Mouse (Mus musculus): ENCODE data around the gene Gm11114.
A peak's percentile ranks its signal among the peaks of the same experiment; 100 is the strongest.

Gm11114 gene

GRCm38 (mm10) chr9:85312473-85312872 is at the start of gene Gm11114:
Gene Gm11114 (plus strand): TSS chr9:85312773.
- DNase-seq (ENCODE audit: extremely low spot score, low read depth, low spot score), result no peak

GRCm38 (mm10) chr9:85266847-85267246 is 45.7 kb upstream of the Gm11114 start:
- no peak for DNase-seq (ENCODE audit: extremely low spot score, low read depth, low spot score)

DNA sequence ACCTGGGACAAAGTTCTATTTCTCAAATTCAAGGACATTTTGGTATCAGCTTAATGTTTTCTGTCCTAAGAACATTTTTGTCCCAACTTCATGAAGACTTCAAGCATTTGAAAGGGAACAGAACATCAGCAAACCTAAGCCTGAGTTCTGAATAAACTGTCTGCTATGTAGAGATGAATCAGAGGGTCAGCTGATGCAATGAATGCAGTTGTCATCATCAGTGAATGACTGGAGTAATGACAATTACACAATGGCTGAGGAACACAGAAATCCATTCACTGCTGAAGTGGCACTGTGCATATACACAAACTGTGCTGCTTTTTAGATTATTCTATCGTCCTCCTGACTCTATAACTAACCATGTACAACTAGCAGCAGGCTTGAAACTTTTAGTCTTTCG is 38.5 kb upstream of the Gm11114 start:
- no peak for DNase-seq (ENCODE audit: extremely low spot score, low read depth, low spot score)

DNA sequence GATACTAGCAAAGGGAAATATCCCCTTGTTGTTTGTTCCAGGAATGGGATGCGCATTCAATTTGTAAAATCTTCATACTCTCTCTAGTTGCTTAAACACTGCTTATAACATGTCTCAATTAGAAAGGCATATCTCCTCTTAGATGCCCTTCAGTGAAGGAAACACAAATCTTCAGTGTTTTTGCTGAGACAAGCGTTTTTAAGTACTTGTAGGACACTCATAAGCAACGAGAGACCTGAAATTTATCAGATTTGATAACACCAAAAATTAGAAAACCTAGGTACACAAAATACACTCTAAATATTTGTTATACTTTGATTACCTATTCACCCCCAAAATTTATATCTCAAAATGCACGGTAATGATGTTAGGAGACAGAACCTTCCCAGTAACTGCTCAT is 9.7 kb upstream of the Gm11114 start:
- DNase-seq (ENCODE audit: extremely low spot score, low read depth, low spot score), result no peak

GRCm38 (mm10) chr9:85303378-85303777 is 9.2 kb upstream of the Gm11114 start:
- DNase-seq (ENCODE audit: extremely low spot score, low read depth, low spot score), result no peak

DNA sequence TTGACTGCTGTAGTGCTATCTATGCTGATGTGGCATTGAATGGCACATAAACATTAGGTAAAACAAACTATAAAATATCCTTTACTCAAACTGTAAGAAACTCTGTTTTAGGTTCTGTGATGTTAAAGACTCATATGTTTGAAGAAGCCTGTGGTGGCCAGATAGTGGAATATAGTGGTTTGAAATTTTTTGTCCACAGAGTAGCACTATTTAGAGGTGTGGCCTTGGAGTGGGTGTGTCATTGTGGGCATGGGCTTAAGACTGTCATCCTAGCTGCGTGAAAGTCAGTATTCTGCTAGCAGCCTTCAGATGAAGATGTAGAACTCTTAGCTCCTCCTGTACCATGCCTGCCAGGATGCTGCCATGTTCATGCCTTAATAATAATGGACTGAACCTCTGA is 3.5 kb downstream of the Gm11114 start:
- no peak for DNase-seq (ENCODE audit: extremely low spot score, low read depth, low spot score)

DNA sequence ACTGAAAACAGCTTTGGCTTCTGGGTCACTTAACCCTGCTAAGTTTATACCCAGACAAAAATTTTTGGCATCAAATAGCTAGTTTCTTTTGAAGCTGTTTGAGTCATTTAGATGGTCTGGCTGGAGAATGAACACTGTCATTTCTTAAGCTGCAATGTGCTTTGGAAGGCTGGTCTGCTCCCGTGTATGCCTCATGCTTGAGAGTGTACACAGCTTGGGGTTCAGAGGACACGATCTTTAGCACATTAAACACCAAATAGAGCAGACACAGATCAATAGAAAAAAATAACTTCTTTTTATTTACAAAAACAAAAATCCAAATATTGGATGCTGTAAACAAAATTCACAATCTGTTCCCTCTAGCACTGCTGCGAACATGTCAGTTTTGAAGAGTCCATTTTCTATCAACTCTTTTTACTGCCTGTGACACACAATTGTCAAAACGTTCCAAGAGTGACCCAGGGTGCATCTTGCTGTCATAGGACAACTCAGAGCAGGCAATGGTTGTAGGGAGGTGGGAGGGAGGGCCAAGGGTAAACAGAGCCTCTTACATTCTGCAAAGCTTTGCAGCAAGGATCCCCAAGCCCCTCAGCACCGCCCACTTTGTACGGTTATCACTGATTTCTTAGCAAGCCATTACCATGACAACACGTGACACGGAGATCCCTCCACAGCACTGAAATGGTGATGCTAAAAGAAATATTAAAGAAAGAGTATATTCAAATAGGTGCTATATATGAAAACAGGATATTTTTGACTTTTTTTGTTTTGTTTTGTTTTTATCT is 7.8 kb downstream of the Gm11114 start:
- no peak for DNase-seq (ENCODE audit: extremely low spot score, low read depth, low spot score)

- DNase-seq (ENCODE audit: extremely low spot score, low read depth, low spot score), result no peak
These were observed 11.7 kb downstream of the Gm11114 start for GRCm38 (mm10) chr9:85324158-85324875.

- no peak for DNase-seq (ENCODE audit: extremely low spot score, low read depth, low spot score)
These were observed 12.8 kb downstream of the Gm11114 start for GRCm38 (mm10) chr9:85325201-85325868.

GRCm38 (mm10) chr9:85326292-85327241 is 14.0 kb downstream of the Gm11114 start:
- DNase-seq (ENCODE audit: extremely low spot score, low read depth, low spot score), result no peak

DNA sequence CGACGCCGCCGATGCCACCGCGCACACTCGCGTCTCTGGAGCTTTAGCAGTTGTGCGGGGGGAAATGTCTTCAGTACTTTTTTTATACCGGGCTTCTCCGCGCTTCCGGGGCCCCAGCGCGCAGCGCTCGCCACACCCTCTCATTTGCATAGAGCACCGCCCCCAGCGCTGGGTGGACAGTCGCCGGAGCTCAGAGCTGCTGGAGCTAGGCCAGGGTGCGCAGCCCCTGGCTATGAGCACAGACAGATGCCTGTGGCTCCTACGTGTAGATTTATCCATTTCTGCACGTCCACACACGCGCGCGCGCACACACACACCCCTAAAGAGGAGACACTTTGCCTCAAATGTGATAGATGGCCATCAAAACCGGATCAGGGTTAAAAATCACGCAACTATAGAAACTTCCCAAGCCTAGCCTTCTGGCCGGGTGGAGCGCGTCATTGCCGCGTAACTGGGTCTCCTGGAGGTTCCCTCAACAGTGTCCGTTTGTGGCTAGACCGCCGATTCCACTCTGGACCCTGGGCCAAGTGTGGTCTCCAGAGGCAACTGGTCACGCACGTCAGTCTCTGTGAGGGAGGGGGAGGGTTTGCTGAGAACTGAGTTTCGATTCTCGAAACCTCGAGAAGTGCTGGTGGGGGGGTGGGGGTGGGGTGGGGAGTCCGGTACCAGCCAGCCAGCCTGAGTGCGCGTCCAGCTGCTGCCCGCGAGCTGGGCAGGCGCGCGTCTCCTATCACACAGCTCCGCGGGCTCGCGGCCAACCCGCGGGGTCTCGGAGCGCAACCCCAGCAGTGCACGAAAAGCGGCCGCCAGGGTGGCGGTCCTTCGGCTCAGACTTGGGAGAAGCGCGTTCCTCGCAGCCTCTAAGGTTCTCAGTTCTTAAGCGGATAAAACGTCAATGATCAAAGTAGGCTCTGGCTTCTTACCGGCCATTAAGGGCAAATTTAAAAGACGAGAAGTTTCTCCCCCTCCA is 15.0 kb downstream of the Gm11114 start, which contains the start of gene Tent5a:
Gene Tent5a (minus strand): TSS at position 107 of the 970 bp plus-strand sequence.
- DNase-seq (ENCODE audit: extremely low spot score, low read depth, low spot score), result no peak

- peak; percentile 69 for DNase-seq (ENCODE audit: extremely low spot score, low read depth, low spot score)
These were observed 15.7 kb downstream of the Gm11114 start for GRCm38 (mm10) chr9:85328259-85328658.

DNA sequence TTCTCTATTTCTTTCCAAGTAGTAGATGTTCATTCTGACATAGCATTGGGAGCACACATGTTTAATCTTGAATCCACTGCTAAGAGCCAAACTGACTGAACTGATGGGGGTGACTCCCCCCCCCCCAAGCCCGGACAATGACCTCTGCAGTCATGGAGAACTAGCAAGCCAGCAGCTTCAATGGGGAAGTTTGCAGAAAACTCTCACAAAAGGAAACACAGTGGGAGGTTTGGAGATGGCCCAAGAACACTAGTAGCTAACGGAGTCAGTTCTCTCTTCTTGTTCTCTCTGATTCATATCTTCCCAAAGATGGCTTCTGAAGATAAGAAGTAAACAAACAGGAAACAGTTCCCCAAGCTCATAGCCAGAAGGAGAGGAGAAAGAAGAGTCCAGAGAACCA is 18.9 kb downstream of the Gm11114 start:
- no peak for DNase-seq (ENCODE audit: extremely low spot score, low read depth, low spot score)

DNA sequence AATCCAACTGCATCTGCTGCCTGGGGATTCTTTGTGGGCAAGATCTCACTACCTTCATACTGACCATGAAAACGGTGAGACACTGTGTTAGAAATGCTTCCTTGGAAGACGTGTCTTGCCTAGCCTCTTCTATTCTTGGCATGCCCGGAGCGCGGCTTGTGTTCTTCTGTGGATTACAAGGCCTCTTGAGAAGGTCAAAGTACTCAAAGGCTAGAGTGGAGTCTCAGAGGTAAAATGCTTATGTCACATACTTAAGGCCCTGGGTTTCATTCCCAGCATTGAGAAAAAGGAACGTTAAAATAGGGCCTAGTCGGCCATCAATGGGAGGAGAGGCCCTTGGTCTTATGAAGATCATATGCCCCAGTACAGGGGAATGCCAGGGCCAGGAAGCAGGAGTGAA is 23.5 kb downstream of the Gm11114 start:
- DNase-seq (ENCODE audit: extremely low spot score, low read depth, low spot score), result no peak

- DNase-seq (ENCODE audit: extremely low spot score, low read depth, low spot score), result no peak
These were observed 27.7 kb downstream of the Gm11114 start for GRCm38 (mm10) chr9:85340303-85340702.

DNA sequence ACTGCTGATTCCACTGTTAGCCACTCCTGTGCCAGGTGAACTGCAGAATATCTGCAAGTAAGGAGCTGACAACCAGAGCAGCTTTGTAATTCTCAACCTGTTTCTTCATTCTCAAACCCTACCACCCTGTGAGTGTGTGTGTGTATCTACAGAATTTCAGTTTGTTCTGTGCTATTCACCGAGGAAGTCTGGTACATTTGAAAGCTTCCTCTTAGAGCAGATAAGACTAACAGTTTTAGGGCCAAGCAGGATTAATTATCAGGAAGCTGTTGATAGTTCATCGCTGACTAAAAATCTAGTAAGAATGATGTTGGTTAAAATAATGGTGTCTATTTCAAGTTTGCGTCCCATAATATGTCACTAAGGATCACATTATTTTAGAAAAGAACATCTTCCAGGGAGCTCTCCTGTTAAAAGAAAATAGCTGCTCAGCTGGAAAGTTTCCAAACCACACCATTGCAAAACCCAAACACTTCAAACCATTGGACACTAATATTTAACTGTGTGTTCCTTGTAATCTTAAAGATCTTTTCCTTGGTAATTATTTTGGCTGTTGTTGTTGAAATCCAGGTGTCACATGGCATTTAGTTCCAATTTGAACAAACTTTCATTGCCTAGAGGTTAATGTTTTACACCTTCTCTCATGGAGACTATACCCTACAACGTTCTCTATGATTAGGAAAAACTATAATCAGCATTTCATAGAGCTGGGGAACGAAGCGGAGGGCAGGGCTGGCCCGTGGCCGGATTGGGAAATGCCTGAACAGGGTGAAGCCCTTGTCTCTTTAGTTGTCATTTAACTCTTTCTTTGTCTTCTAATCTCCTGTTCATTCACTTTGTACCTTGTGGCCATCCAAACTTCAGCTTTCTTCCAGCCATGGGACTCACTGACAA is 30.6 kb downstream of the Gm11114 start:
- DNase-seq (ENCODE audit: extremely low spot score, low read depth, low spot score), result no peak

DNA sequence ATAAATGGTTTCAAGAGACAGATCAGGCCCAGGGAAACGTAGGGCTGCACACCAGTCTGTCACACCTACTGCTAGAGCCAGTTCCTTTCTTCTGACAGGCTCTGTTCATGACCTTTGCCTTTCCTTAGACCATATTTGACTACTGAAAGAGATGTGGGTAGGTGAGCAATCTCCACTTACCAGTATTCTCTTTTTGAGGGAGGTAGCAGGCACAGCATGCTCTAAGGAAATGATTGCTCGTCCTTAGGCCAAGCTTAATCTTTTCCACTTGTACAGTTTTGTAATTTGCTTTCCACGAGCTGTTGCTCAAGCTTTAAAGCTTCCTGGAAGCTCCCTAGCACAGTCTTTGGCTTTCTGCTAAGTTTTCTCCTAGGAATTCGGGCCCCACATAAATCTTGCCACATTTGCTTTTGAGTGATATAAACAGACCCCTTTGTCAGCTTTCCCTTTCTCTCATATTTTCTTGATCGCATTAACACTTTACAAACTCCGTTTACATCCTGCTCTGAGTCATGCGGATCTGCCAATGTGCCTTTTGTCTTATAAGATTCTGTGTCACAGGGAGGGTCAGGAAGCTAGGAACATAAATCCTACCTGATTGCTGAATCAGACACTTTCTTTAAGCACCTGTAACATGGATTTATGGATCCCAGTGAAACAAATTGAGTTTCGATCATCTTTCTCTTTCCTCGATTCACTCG is 35.4 kb downstream of the Gm11114 start:
- DNase-seq (ENCODE audit: extremely low spot score, low read depth, low spot score), result no peak

DNA sequence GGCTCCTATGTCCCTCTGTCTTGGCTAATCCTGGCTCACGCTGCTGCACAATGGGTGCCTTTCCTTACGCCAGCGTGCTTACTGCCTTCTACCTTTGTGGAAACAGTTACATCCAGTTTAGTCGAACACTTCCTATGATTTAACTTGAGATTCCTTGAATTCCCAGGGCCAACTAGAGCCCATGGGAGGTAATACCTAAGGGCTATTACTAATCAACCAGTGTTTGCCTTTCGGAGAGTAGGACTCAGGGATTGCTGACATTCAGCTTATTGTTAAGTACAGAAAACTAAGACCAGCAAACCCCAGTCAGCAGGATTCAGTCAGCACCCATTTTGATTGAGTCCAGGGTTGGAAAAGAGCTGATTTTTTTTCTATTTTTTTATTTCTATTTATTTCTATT is 43.0 kb downstream of the Gm11114 start:
- DNase-seq (ENCODE audit: extremely low spot score, low read depth, low spot score), result no peak
